Mouse (Mus musculus) spleen, adult 2 months (tissue): ENCODE results near the gene Dnajb1. TPM values are rescaled to one million over a fixed set of nuclear protein-coding genes. Genes with fewer than 3 reads are reported as not detected.
"Not testable (repeated sequence)": the region's sequence is repeated elsewhere in the genome, so short reads cannot be mapped to it uniquely, and the experiment has no call there.

Experiments
- DNase-seq, 2 experiments: peaks; one replicate each; pipeline versions ENCODE4 v3.0.0 to v3.0.0-alpha.2; 2012 to 2021; ENCODE audit warnings: low spot score in 2 of 2, low read depth in 1 of 2
- H3K27ac ChIP-seq: fragments of 200-500 bp; 2 replicates; pipeline ENCODE4 v1.5.1; 2012; ENCODE audit warnings: low read length, inconsistent platforms; ENCODE audit not compliant: insufficient read depth
- H3K27me3 ChIP-seq: fragments of 200-500 bp; 2 replicates; pipeline ENCODE4 v1.6.1; 2012; ENCODE audit warnings: mild to moderate bottlenecking, moderate library complexity, low read length, inconsistent platforms; ENCODE audit not compliant: control insufficient read depth, insufficient read depth
- H3K36me3 ChIP-seq: fragments of 200-500 bp; 2 replicates; pipeline ENCODE4 v1.6.1; 2012; ENCODE audit warnings: mild to moderate bottlenecking, low read length, inconsistent platforms; ENCODE audit not compliant: control insufficient read depth, insufficient read depth
- H3K4me1 ChIP-seq: fragments of 200-500 bp; 2 replicates; pipeline ENCODE4 v1.6.1; 2011; ENCODE audit warnings: inconsistent platforms; ENCODE audit not compliant: control insufficient read depth, insufficient read depth, insufficient read length
- H3K4me3 ChIP-seq: fragments of 200-500 bp; 2 replicates; pipeline ENCODE4 v1.5.1; 2011; ENCODE audit warnings: mild to moderate bottlenecking, inconsistent platforms; ENCODE audit not compliant: insufficient read depth, insufficient read length; ENCODE audit errors: extremely low read depth
- CTCF ChIP-seq: fragments of 200-500 bp; IDR thresholded peaks from 2 replicates; pipeline ENCODE4 v1.5.1; 2011; ENCODE audit warnings: mild to moderate bottlenecking, inconsistent platforms; ENCODE audit not compliant: insufficient read depth, insufficient read length, insufficient replicate concordance; ENCODE audit errors: extremely low read depth
- POLR2A ChIP-seq: fragments of 200-500 bp; IDR thresholded peaks from 2 replicates; pipeline ENCODE4 v1.6.1; 2011; ENCODE audit warnings: low read depth, low read length, inconsistent platforms
- WGBS: fragments of 180-500 bp; shearing (Covaris S2); methylation state at CpG from one replicate; pipeline ENCODE4 v1.1.7; 2018; 5-methylcytosine and 5-hydroxymethylcytosine counted together
- polyA plus RNA-seq: library from polyadenylated mRNA; depleted of rRNA; stranded (reverse); fragments of >200 nt; gene quantifications from 2 replicates; pipeline ENCODE4 v1.2.3, GENCODE M21; 2012

The Dnajb1 gene
- polyA plus RNA-seq, 1 experiment = 24.9 TPM

- Histone ChIP-seq H3K27ac (no peak overlapping the region), H3K36me3 (peaks cover 6% of the 10 kb centered on the region), H3K27me3 (no peaks in the 10 kb centered on the region), H3K4me1 (peaks cover 9% of the 10 kb centered on the region; the same call in 1 of the 2 replicates), H3K4me3 (no peak overlapping the region)
- no peak for DNase-seq
- 87% methylated on average over 5 of the region's 5 CpGs for WGBS
- TF ChIP-seq CTCF = no peak
- TF ChIP-seq POLR2A = no peak
Measured at GRCm38 (mm10) chr8:83568128-83568527, 39.9 kb upstream of the Dnajb1 start.

- Histone ChIP-seq H3K36me3 (peaks cover 6% of the 10 kb centered on the region), H3K4me1 (peaks cover 14% of the 10 kb centered on the region), H3K4me3 (no peak overlapping the region), H3K27me3 (no peaks in the 10 kb centered on the region), H3K27ac (no peak overlapping the region)
- TF ChIP-seq POLR2A (no peak), CTCF (no peak)
- WGBS = 78% methylated on average over 5 of the region's 5 CpGs
- no peak for DNase-seq
Measured at GRCm38 (mm10) chr8:83568755-83569154, 39.2 kb upstream of the Dnajb1 start.

GRCm38 (mm10) chr8:83569165-83569564 is 38.8 kb upstream of the Dnajb1 start:
- no peak for DNase-seq
- H3K4me3 ChIP-seq = no peak overlapping the region
- 83% methylated on average over 4 of the region's 4 CpGs for WGBS
- TF ChIP-seq POLR2A (no peak), CTCF (no peak)
- H3K27me3 ChIP-seq = no peaks in the 10 kb centered on the region
- peaks cover 16% of the 10 kb centered on the region for H3K4me1 ChIP-seq
- peaks cover 6% of the 10 kb centered on the region for H3K36me3 ChIP-seq
- no peak overlapping the region for H3K27ac ChIP-seq

- DNase-seq = no peak
- peaks cover 16% of the 10 kb centered on the region for H3K4me1 ChIP-seq
- peaks cover 6% of the 10 kb centered on the region for H3K36me3 ChIP-seq
- no peak overlapping the region for H3K4me3 ChIP-seq
- no peak overlapping the region for H3K27ac ChIP-seq
- no peaks in the 10 kb centered on the region for H3K27me3 ChIP-seq
- no peak for TF ChIP-seq POLR2A
- no peak for TF ChIP-seq CTCF
- 83% methylated on average over 15 of the region's 15 CpGs for WGBS
Measured at GRCm38 (mm10) chr8:83570272-83571000, 37.6 kb upstream of the Dnajb1 start.

GRCm38 (mm10) chr8:83571001-83571340 is 37.0 kb upstream of the Dnajb1 start:
- not testable (repeated sequence) for H3K36me3 ChIP-seq

GRCm38 (mm10) chr8:83571791-83572190 is 36.2 kb upstream of the Dnajb1 start:
- Histone ChIP-seq H3K27me3 (no peaks in the 10 kb centered on the region), H3K27ac (no peak overlapping the region), H3K36me3 (peaks cover 6% of the 10 kb centered on the region), H3K4me3 (no peak overlapping the region), H3K4me1 (peaks cover 16% of the 10 kb centered on the region)
- TF ChIP-seq POLR2A = no peak
- DNase-seq = no peak
- 95% methylated on average over 10 of the region's 10 CpGs for WGBS

More at GRCm38 (mm10) chr8:83571001-83571340, 37.0 kb upstream of the Dnajb1 start:
- not testable (repeated sequence) for H3K4me3 ChIP-seq, DNase-seq, H3K27ac ChIP-seq, H3K27me3 ChIP-seq
- 92% methylated on average over 7 of the region's 7 CpGs for WGBS
- peaks cover 16% of the 10 kb centered on the region for H3K4me1 ChIP-seq

GRCm38 (mm10) chr8:83572246-83572812 is 35.7 kb upstream of the Dnajb1 start:
- peaks cover 16% of the 10 kb centered on the region for H3K4me1 ChIP-seq
- WGBS = 39% methylated on average over 5 of the region's 5 CpGs
- peak overlapping the region; percentile 98 for H3K27ac ChIP-seq
- no peak for TF ChIP-seq CTCF
- TF ChIP-seq POLR2A = no peak
- H3K4me3 ChIP-seq = peak overlapping the region; percentile 72
- H3K27me3 ChIP-seq = no peaks in the 10 kb centered on the region
- DNase-seq = no peak
- H3K36me3 ChIP-seq = peaks cover 6% of the 10 kb centered on the region
